Mouse (Mus musculus): ENCODE data around the gene Copg1. TPM values are rescaled to one million over a fixed set of nuclear protein-coding genes. Genes with fewer than 3 reads are reported as not detected.

The Copg1 gene
- polyA plus RNA-seq, 1 experiment: 56.6 TPM

Other genes starting within 250 kb of the Copg1 start
- gene Aplf, start 215.6 kb upstream of the Copg1 start, polyA plus RNA-seq (2012; rRNA removed): 4.2 and 4.4 TPM in 2 replicates
- gene Efcc1, start 156.9 kb upstream of the Copg1 start, polyA plus RNA-seq (2012; rRNA removed): 2.9 and 6.2 TPM in 2 replicates
- 8.7 TPM in 2 replicates for gene Gp9, start 109.7 kb upstream of the Copg1 start, polyA plus RNA-seq (2012; rRNA removed)
- 46.8 and 50.8 TPM in 2 replicates for gene Rab43, start 75.7 kb upstream of the Copg1 start, polyA plus RNA-seq (2012; rRNA removed)
- gene Gm45140, start 52.0 kb upstream of the Copg1 start, polyA plus RNA-seq (2012; rRNA removed): 1.1 and 1.3 TPM in 2 replicates
- gene Isy1, start 49.0 kb upstream of the Copg1 start, polyA plus RNA-seq (2012; rRNA removed): 25.3 and 25.8 TPM in 2 replicates
- 256 and 292 TPM in 2 replicates for gene Cnbp, start 36.7 kb upstream of the Copg1 start, polyA plus RNA-seq (2012; rRNA removed)
- gene Hmces, start 26.1 kb downstream of the Copg1 start, polyA plus RNA-seq (2012; rRNA removed): 23.0 and 26.2 TPM in 2 replicates
- gene H1fx, start 93.8 kb downstream of the Copg1 start, polyA plus RNA-seq (2012; rRNA removed): 7.7 and 15.5 TPM in 2 replicates
- gene Rab7, start 157.5 kb downstream of the Copg1 start, polyA plus RNA-seq (2012; rRNA removed): 224 and 272 TPM in 2 replicates
- gene Rpn1, start 196.7 kb downstream of the Copg1 start, polyA plus RNA-seq (2012; rRNA removed): 250 and 301 TPM in 2 replicates